Mouse (Mus musculus) liver, adult 2 months (tissue): ENCODE results near the gene Fgfr2. TPM values are rescaled to one million over a fixed set of nuclear protein-coding genes. Genes with fewer than 3 reads are reported as not detected.
A peak's percentile ranks its signal among the peaks of the same experiment; 100 is the strongest.

Experiments used
- DNase-seq: peaks from one replicate; pipeline ENCODE4 v3.0.0-alpha.2; 2011; ENCODE audit warnings: low read depth, low spot score; ENCODE audit errors: extremely low read depth
- H3K27ac ChIP-seq: fragments of 200-500 bp; replicated peaks from 2 replicates; pipeline ENCODE4 v1.5.1; 2012; ENCODE audit warnings: low read depth, mild to moderate bottlenecking, control low read depth, inconsistent platforms, low read length; ENCODE audit not compliant: insufficient read depth
- H3K27me3 ChIP-seq: fragments of 200-500 bp; 2 replicates; pipeline ENCODE4 v1.6.1; 2012; ENCODE audit warnings: mild to moderate bottlenecking, moderate library complexity, low read length, inconsistent platforms; ENCODE audit not compliant: control insufficient read depth, insufficient read depth
- H3K36me3 ChIP-seq: fragments of 200-500 bp; 2 replicates; pipeline ENCODE4 v1.6.1; 2012; ENCODE audit warnings: low read length, inconsistent platforms; ENCODE audit not compliant: control insufficient read depth, insufficient read depth
- H3K4me1 ChIP-seq: fragments of 200-500 bp; 2 replicates; pipeline ENCODE4 v1.6.1; 2011; ENCODE audit warnings: low read length; ENCODE audit not compliant: control insufficient read depth, insufficient read depth
- H3K4me3 ChIP-seq: fragments of 200-500 bp; 2 replicates; pipeline ENCODE4 v1.5.1; 2011; ENCODE audit warnings: low read depth, mild to moderate bottlenecking, control low read depth, low read length, moderate library complexity; ENCODE audit not compliant: insufficient read depth
- H3K79me2 ChIP-seq: fragments of 200-500 bp; 2 replicates; pipeline ENCODE4 v1.6.1; 2012; ENCODE audit warnings: inconsistent platforms, mild to moderate bottlenecking, low read length, moderate library complexity; ENCODE audit not compliant: control insufficient read depth, insufficient read depth
- H3K9ac ChIP-seq: fragments of 200-500 bp; 2 replicates; pipeline ENCODE4 v1.6.1; 2012; ENCODE audit warnings: low read depth, mild to moderate bottlenecking, control low read depth, inconsistent platforms, low read length
- CTCF ChIP-seq: fragments of 200-500 bp; IDR thresholded peaks from 2 replicates; pipeline ENCODE4 v1.5.1; 2011; ENCODE audit warnings: low read depth, low read length, control low read depth
- POLR2A ChIP-seq: fragments of 200-500 bp; IDR thresholded peaks from 2 replicates; pipeline ENCODE4 v1.6.1; 2011; ENCODE audit warnings: low read length, control low read depth; ENCODE audit not compliant: insufficient read depth; ENCODE audit errors: extremely low read depth
- WGBS: fragments of 180-500 bp; shearing (Covaris S2); methylation state at CpG from one replicate; pipeline ENCODE4 v1.1.7; 2018; 5-methylcytosine and 5-hydroxymethylcytosine counted together
- polyA plus RNA-seq: library from polyadenylated mRNA; depleted of rRNA; stranded (reverse); fragments of >200 nt; gene quantifications from 2 replicates; pipeline ENCODE4 v1.2.3, GENCODE M21; 2012
- total RNA-seq: library from RNA; depleted of rRNA; stranded (reverse); fragments of >200 nt; gene quantifications from 2 replicates; pipeline ENCODE4 v1.2.3, GENCODE M21; 2014

Gene Fgfr2
- total and polyA plus RNA-seq, 2 experiments: 16.7 to 35.2 TPM

DNA sequence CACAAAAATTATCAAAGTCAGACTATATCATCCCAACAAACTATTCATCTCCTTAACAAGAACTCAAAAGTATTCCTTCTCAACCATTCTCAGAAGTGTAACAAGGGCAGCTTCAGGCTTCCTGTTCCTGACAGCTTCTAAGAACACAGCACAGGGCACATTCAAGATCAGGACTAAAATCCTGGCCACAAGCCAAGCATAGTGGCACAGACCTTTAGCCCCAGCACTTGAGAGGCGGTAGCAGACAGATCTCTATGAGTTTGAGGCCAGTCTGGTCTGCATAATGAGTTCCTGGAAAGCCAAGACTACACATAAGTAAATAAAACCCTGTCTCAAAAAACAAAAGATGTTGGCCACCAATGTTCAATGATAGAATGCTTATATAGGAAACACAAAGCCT, 557.3 kb downstream of the Fgfr2 start:
- Histone ChIP-seq H3K27me3 (no peaks in the 10 kb centered on the region), H3K36me3 (peaks cover 56% of the 10 kb centered on the region), H3K9ac (no peak overlapping the region), H3K27ac (no peak overlapping the region), H3K79me2 (no peaks in the 10 kb centered on the region), H3K4me3 (no peak overlapping the region), H3K4me1 (no peaks in the 10 kb centered on the region)
- 16% methylated on average over 1 of the region's 1 CpGs for WGBS
- DNase-seq: no peak
- TF ChIP-seq POLR2A: no peak
- TF ChIP-seq CTCF: no peak

DNA sequence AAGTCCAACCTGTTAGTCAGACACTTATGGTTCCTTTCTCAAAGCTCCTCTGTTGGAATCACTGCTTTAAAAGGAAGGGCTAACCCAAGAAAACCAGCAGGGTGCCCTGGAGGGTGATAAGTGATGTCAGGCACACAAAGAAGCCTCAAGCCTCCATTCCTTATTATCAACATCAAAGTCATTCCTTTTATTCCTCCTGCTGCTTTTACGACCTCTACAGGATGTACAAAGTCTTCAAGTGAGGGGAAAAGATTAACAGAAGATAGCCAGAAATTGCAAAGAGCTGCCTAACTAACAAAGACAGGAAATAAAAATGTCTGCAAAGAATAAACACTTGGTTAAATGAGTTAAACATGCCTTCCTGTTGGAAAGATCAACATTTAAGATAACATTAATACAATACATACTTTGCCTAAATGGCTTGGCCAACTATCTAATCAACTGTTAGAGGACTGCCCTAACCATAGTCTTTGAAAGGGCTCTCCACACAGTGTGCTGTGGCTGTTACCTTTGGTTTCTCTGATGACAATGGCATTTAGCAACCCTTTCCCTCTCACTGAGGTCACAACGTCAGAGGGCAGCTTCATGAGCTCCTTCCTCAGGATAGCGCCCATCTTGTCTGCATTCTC, 563.9 kb downstream of the Fgfr2 start:
- Histone ChIP-seq H3K4me1 (no peaks in the 10 kb centered on the region), H3K79me2 (no peaks in the 10 kb centered on the region), H3K9ac (no peak overlapping the region), H3K4me3 (no peak overlapping the region), H3K27me3 (no peaks in the 10 kb centered on the region), H3K36me3 (peaks cover 59% of the 10 kb centered on the region), H3K27ac (no peak overlapping the region)
- 82% methylated on average over 3 of the region's 3 CpGs for WGBS
- TF ChIP-seq CTCF (no peak), POLR2A (no peak)
- peak; percentile 5 for DNase-seq

DNA sequence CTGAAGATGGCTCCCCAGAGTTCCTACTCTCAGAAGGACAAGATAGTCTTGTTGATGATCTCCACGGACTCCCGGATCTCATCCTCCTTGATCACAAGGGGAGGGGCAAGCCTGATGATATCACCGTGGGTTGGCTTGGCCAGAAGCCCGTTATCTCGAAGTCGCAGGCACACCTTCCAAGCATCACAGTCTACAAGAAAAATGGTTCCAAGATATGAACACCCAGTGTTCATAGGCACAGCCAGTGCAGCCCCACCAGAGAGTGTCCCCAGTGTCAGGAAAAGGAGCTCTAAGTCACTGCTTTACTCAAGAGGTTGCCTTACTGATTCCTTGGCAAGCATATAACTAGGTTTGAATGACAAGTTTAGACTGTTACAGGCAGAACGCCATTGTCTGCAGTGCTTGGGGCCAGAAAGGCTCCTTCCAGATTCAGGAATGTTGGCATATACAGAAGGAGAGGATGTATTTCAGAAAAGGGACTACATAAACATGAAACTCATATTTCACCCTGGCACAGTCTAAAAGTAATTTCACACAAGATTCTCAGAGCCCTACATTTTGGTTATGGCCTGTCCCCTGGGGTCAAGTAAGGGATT, 564.9 kb downstream of the Fgfr2 start:
- H3K4me1 ChIP-seq: no peaks in the 10 kb centered on the region
- no peak overlapping the region for H3K27ac ChIP-seq
- peaks cover 50% of the 10 kb centered on the region for H3K36me3 ChIP-seq
- no peak overlapping the region for H3K4me3 ChIP-seq
- 81% methylated on average over 7 of the region's 7 CpGs for WGBS
- H3K79me2 ChIP-seq: no peaks in the 10 kb centered on the region
- H3K9ac ChIP-seq: no peak overlapping the region
- DNase-seq: peak; percentile 27
- H3K27me3 ChIP-seq: no peaks in the 10 kb centered on the region
- TF ChIP-seq CTCF: no peak
- TF ChIP-seq POLR2A: no peak

DNA sequence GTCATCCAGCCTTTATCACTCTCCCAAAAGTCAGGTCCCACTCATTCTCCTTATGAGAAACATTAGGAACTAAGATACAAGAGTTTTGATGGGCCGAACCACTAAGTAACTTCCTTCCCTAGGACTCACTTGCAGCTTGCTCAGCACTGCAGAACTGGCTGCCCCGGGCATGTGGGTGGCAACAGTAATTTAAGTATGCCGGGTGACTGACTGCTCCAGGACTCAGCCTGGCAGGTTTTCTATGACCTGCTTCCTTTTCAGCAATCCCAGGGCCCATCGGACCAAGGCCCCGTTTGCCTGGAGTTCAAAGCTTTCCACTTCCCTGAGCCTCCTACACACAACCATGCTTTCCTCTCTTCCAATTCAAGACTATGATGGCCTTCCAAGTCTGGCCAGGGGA, 566.6 kb downstream of the Fgfr2 start:
- H3K4me3 ChIP-seq: no peak overlapping the region
- no peaks in the 10 kb centered on the region for H3K27me3 ChIP-seq
- H3K79me2 ChIP-seq: no peaks in the 10 kb centered on the region
- no peak for DNase-seq
- H3K27ac ChIP-seq: no peak overlapping the region
- no peak overlapping the region for H3K9ac ChIP-seq
- H3K36me3 ChIP-seq: peaks cover 34% of the 10 kb centered on the region
- 76% methylated on average over 5 of the region's 5 CpGs for WGBS
- TF ChIP-seq CTCF (no peak), POLR2A (no peak)
- H3K4me1 ChIP-seq: no peaks in the 10 kb centered on the region

DNA sequence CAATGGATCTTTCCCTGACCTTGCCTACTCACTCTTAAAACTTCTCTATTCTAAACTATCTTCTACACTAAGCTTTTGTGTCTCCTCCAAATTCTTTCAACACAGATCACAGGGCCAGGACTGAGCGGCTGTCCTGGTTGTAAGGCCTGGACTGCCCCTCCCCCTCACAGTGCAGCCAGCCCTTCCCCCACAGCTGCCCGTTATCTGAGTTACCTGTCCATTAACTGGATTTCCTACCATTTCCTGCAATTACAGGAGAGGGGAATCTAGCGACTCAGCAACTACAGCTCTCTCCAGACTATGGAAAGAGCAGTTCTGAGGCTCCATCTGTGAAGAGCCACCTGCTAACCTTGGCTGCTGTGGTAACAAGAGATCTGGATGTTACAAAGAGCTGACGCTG, 567.2 kb downstream of the Fgfr2 start:
- no peaks in the 10 kb centered on the region for H3K27me3 ChIP-seq
- H3K79me2 ChIP-seq: no peaks in the 10 kb centered on the region
- H3K4me1 ChIP-seq: no peaks in the 10 kb centered on the region
- TF ChIP-seq POLR2A (no peak), CTCF (no peak)
- no peak overlapping the region for H3K9ac ChIP-seq
- H3K27ac ChIP-seq: no peak overlapping the region
- WGBS: 52% methylated on average over 4 of the region's 4 CpGs
- H3K36me3 ChIP-seq: peaks cover 29% of the 10 kb centered on the region
- no peak for DNase-seq
- no peak overlapping the region for H3K4me3 ChIP-seq

DNA sequence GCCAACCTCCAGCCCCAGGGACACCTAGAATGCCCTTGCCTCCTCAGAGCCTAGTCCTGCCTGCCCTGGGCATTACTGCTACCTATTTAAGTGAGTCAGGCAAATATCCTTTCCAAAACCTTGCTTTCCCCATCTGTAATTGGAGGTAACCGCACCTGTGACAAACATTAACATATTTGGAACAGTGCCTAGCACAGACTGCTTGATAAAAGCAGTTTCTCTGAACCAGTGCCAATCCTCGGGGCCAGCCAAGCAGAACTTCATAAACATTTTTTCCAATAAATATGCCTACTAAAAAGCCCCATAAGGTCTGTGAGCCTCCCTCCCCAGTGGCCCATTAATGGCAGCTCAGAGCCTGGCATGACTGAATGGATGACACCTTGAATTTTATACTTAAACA, 569.1 kb downstream of the Fgfr2 start:
- Histone ChIP-seq H3K4me1 (no peaks in the 10 kb centered on the region), H3K79me2 (no peaks in the 10 kb centered on the region), H3K4me3 (no peak overlapping the region), H3K36me3 (peaks cover 13% of the 10 kb centered on the region), H3K27ac (no peak overlapping the region), H3K27me3 (no peaks in the 10 kb centered on the region), H3K9ac (no peak overlapping the region)
- WGBS: 17% methylated on average over 2 of the region's 2 CpGs
- TF ChIP-seq POLR2A: no peak
- TF ChIP-seq CTCF: no peak
- DNase-seq: peak; percentile 74
